Mouse (Mus musculus) ovary, postnatal 36 days (tissue): ENCODE measurements around the gene Olfr49.

Experiments
- DNase-seq: peaks from one replicate; pipeline ENCODE4 v3.0.0; 2022; ENCODE audit warnings: low spot score, mixed read lengths

The Olfr49 gene

DNA sequence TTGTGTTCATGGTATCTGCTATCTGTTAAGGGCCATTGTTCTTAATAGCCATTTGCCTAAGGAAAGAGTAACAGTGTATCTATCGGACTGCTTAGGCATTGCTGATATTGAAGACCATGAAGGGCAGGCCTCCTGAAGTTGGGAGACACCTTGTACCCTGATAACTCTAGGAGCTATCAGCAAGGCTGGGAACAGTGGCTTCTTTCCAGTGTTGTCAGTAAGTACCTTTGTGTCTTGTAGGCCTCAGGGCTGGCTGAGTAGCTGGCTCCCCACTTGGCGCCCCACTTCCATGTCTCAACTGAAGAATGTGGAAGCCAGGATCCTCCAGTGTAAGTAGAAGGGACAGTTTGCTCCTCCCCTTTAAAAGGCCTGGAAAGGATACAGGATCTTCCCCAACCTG, 23.4 kb downstream of the Olfr49 start:
- no peak for DNase-seq

DNA sequence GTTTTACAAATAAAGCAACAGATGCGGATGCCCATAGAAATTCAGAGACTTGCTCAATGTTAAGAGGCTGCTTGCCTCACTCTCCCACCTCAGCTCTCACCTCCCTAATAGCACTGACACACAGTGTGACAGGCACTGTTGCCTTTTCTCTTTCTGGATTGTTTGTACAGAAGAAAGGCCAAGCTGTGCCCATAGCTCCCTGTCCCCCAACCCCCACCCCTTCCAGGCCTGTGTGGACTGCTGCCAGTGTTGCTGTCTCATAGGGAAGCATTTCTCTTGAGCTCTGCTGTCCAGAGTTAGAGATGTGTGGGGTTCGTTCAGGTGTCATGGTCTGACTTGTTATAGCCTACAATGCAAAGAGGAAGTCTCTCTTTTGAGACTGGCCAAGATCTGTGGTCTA, 24.5 kb downstream of the Olfr49 start:
- DNase-seq, result no peak

DNA sequence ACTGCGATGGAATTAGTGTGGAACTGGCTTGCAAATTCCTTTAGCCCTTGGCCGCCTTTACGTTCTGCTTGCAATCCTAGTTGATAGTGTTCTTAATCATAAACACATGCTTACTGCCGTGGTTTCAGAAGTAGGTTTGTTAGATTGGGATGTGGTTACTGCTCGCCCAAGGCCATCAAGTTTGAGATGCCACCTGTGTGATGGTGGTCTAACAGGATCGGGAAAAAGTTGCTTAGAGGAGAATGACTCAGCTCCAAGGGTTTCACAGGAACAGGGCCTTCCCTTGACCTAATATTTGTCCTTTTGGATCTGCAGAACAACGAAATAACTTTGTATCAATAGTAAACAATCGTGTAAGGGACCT, 25.0 kb downstream of the Olfr49 start:
- DNase-seq, result no peak

GRCm38 (mm10) chr14:54259003-54259721, 25.6 kb downstream of the Olfr49 start:
- peak; percentile 97 for DNase-seq

DNA sequence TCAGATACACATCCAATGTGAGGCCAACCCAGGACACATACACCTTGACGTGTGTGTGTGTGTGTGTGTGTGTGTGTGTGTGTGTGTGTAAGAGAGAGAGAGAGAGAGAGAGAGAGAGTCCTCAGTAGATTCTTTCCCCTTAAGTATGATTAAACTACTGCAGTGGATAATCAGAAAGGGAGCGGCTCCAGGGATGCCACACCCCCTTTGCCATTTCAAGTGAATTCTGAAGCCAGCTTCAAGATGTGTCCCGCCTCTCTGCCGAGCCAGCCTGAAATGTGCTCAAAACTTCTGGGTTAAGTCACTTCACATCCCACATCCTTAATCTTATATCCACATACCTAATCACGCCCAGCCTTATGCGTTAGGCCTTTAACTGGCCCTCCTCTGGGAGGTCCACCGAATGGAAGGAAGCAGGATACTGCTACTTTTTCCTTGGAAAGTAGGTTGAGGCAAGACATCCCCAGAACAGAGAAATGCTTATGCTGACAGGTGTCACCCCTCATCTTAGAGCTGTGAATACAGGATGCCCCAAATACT, 26.5 kb downstream of the Olfr49 start:
- no peak for DNase-seq

- no peak for DNase-seq
Measured at GRCm38 (mm10) chr14:54254670-54255202, 30.0 kb downstream of the Olfr49 start.

- DNase-seq, result peak; percentile 98
Measured at GRCm38 (mm10) chr14:54253741-54254291, 30.9 kb downstream of the Olfr49 start, which contains the start of the genes Dad1 and Abhd4. Gene Dad1, minus strand, starts transcription at chr14:54254104. Gene Abhd4, plus strand, starts transcription at chr14:54254188.

DNA sequence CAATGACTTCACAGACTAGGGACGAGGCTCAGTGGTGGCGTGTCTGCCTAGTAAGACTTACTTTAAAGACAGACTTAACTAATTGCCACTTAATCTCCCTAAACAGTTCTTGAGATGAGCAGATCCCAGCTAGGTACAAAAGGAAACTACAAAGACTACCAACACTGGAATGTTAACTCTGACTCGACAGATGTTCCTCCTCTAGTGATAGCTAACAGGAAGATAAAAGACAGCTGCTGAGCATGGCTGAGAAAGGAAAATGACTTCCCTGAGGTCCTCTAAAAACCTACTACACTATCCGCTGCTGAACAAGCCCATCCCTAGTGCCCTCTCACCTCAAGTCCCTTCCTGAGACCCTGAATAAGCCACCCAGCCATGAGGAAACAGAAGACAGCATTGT, 34.6 kb downstream of the Olfr49 start:
- no peak for DNase-seq

- no peak for DNase-seq
Measured at GRCm38 (mm10) chr14:54249326-54249725, 35.4 kb downstream of the Olfr49 start.

DNA sequence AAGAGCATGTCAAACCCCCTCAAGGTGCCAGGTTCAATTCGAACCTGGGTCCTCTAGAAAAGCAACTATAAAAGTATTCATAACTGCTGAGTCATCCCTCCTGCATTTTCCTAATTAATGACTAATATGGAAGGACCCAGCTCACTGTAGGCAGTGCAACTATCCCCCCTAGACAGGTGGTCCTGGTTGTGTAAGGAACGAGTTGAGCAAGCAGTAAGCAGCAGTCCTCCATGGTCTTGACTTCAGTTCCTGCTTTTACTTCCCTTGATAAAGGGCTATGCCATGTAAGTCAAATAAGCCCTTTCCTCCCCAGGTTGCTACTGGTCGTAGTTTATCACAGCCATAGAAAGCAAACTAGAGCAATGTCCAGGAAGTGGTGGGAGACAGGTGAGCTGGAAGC, 38.5 kb downstream of the Olfr49 start:
- DNase-seq, result no peak

GRCm38 (mm10) chr14:54244183-54244582, 40.6 kb downstream of the Olfr49 start:
- no peak for DNase-seq

DNA sequence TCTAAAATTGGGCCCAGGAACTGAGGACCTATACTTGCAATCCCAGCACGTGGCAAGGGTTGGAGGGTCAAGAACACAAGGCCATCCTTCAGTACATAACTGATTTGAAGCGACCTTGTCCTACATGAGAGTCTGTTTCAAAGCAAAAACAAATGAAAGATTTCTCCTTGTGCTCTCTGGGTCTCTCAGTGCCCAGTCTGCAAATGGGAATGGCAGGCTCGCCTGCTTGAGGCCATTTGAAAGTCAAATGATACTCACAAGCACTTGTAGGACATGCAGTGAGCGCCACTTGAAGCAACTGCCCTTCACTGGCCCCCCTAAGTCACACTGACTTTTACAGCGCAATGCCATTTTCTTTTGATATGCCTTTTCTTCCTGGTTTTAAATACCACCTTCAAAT, 44.2 kb downstream of the Olfr49 start:
- no peak for DNase-seq

DNA sequence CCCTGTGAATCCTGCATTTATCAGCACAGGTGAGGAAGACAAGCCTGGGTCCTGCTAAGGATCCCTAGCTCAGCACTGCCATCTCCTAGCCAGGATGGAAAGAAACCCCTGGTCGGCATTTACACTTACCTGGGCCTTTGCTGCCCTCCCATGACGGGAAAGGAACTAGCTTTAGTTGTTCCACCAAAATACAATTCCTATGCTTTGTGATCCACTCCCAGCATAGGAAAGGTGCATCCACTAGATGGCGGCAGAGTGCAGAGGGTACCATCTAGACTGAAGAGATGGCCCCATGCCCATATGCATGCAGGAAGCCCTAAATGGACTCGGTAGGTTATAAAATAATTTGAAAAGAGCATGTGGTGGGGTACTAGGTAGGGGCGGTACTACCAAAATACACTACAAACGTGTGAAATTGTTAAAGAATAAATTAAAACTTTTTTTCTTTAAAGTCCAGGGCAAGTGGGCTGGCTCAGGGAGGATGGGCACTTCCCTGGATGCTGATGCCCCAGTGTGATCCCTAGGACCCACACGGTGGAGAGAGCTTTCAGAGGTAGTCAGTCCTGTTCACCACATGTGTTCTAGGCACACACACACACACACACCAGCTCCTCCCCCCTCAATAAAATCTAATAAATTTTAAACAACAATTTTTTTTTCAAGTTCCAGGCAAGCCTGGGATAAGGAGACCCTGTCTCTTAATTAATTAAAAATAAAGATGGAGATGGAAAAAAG, 45.6 kb downstream of the Olfr49 start:
- peak; percentile 81 for DNase-seq

GRCm38 (mm10) chr14:54236881-54237280, 47.9 kb downstream of the Olfr49 start:
- no peak for DNase-seq

- peak; percentile 43 for DNase-seq
Measured at GRCm38 (mm10) chr14:54235825-54236540, 48.8 kb downstream of the Olfr49 start.

DNA sequence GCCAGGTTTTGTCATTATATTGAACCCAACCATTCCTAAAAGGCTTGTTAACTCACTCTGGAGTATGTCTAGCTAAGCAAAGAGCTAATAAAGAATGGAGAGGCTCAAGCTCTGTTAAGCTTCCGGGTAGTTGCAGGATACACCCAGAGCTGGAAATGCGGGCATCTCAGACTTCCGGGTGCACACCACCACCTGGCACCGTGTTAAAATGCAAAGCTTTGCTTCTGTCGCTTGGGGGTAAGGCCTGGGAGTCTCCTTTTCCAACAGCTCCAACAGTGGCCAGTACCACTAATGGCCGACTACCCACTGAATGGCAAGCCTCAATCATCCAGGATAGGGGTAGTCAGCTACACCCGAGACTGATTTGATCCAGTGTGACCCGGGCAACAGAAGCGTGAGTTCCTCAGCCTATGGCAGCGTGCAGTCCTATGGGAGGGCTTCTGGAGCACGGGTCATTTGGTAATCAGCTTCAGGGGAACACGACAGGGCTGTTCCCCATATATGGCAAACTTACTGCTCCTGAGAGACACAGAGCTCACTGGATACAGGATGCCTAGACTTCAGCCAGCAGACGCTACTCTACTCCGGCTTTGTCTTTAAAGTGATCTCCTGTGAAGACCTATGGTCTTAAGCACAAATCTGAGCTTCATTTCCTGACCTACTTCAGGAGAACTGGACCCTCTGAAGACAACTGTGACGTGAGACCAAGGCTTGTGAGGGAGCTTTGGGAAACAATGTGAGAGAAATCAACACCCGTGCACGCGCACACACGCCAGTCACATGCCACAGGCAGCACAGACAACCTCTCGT, 50.3 kb downstream of the Olfr49 start:
- DNase-seq, result no peak

DNA sequence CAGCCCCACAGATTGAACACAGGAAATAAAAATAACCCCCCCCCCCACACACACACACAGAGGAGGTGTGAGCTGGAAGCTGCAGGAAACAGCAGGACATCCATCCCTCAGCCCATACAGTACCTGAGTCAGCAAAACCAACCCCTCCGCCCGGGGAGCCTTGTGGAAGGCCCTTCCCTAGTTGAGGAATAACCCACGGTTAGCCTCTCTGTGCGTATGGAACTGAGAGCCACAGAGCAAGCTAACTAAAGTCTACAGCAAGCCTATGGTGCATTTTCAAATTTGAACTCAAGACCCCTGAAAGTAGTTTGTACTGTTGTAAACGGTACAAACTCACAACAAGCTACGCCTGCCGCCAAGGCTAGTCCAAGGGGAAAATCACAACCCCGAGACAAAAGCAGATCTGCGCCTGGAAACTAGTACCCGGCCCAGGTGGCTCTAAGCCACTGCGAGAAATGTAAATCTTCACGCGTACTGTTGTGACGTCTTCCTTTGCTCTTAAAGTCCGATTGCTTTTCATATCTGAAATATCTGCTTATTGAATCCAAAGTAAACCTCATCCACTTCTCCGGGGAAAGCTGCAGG, 51.1 kb downstream of the Olfr49 start:
- no peak for DNase-seq

- no peak for DNase-seq
Measured at GRCm38 (mm10) chr14:54232811-54233558, 51.8 kb downstream of the Olfr49 start.

DNA sequence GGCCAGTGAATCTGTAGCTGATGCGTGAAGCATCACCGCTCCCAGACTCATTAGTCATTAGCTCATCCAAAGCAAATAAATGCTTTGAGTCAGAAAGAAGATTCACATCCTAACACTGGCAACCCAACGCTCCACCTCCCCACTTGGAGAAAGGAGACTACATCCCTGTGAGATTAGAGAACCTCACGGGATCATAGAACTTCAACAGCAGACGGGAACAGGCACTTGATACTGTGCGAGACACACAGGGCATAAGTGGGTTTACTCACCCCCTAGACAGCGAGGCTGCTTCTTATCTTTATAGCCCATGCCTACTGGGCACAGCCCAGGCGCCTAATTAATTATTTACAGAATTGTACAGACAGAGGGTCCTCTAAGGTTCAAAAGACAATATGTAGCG, 52.6 kb downstream of the Olfr49 start:
- no peak for DNase-seq
